ENCODE assay signal across 8 mouse cellular contexts in the genomic region with DNA sequence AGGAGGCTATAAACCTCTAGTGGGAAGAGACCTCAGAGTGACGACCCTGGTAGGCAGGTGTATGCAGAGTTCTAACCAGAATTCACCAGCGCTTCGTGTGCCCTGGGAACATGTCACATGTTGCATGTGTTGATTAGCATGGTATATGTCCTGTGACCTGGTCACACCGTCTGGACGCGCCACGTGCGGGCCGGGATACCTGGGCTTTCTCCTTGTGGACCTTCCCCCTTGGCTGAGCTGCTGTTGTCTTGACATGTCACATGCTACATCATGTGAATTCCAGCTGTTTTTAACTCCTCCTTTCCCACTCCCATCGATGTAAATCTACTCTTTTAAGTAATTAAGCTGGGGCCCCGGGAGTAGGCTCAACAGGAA. TPM values are rescaled to one million over a fixed set of nuclear protein-coding genes. Genes with fewer than 3 reads are reported as not detected.
A peak's percentile ranks its signal among the peaks of the same experiment; 100 is the strongest.
DNase-seq lines count a peak whose midpoint lies in the region; ATAC-seq and TF ChIP-seq lines count a peak whose summit lies in the region.

No protein-coding gene starts in this region.

- no peak; the same call in 1 of the 2 replicates for ATAC-seq in hindbrain, embryonic 16.5 days
- peak; percentile 4; the same call in 1 of the 2 replicates for ATAC-seq in liver, postnatal 0 days
- no peak for ATAC-seq in CD4-positive, CD25-positive, alpha-beta regulatory T cell, adult 4 months

- TF ChIP-seq CTCF in liver, postnatal 0 days (IDR thresholded peaks at IDR 0.05; ENCODE audit: low read depth), result no peak

- no peaks in the 10 kb centered on the region for H3K36me3 ChIP-seq in hindbrain, embryonic 16.5 days (ENCODE audit: control insufficient read depth, insufficient read depth, low read length)
- no peaks in the 10 kb centered on the region for H3K36me3 ChIP-seq in liver, postnatal 0 days (replicated peaks; ENCODE audit: insufficient read depth, low read length)

- 20% methylated on average over 11 of the region's 11 CpGs for WGBS in hindbrain, embryonic 16.5 days
- WGBS in liver, postnatal 0 days (ENCODE audit: insufficient replicate concordance), result 17% methylated on average over 11 of the region's 11 CpGs

- no peaks in the 10 kb centered on the region for H3K9me3 ChIP-seq in hindbrain, embryonic 16.5 days (ENCODE audit: control insufficient read depth, low read length)
- no peaks in the 10 kb centered on the region for H3K9me3 ChIP-seq in liver, postnatal 0 days (ENCODE audit: low read length)

- H3K4me3 ChIP-seq in hindbrain, embryonic 16.5 days (ENCODE audit: low read length), result peak overlapping the region; percentile 54
- peak overlapping the region; percentile 48 for H3K4me3 ChIP-seq in liver, postnatal 0 days (ENCODE audit: low read depth, low read length)

- H3K27ac ChIP-seq in hindbrain, embryonic 16.5 days (ENCODE audit: low read depth, low read length), result no peak overlapping the region
- H3K27ac ChIP-seq in liver, postnatal 0 days (ENCODE audit: low read depth), result no peak overlapping the region

- peak overlapping the region; percentile 65 for H3K9ac ChIP-seq in hindbrain, embryonic 16.5 days (ENCODE audit: low read depth, low read length)
- H3K9ac ChIP-seq in liver, postnatal 0 days (replicated peaks), result no peak overlapping the region

- peak overlapping the region; percentile 99 for H3K4me2 ChIP-seq in hindbrain, embryonic 16.5 days (ENCODE audit: low read length)
- peak overlapping the region; percentile 86 for H3K4me2 ChIP-seq in liver, postnatal 0 days (ENCODE audit: low read depth, low read length)

- peaks cover 9% of the 10 kb centered on the region for H3K4me1 ChIP-seq in hindbrain, embryonic 16.5 days (ENCODE audit: control insufficient read depth, insufficient read depth, low read depth, low read length)
- H3K4me1 ChIP-seq in liver, postnatal 0 days (ENCODE audit: insufficient read depth), result peaks cover 32% of the 10 kb centered on the region

- H3K27me3 ChIP-seq in hindbrain, embryonic 16.5 days (replicated peaks; ENCODE audit: control insufficient read depth, insufficient read depth, low read length), result 0 out of 2 replicates have a peak, but pooled peaks cover 10% of the 10 kb centered on the region
- peaks cover 20% of the 10 kb centered on the region for H3K27me3 ChIP-seq in liver, postnatal 0 days (ENCODE audit: insufficient read depth, low read length)

- peak; percentile 9 for DNase-seq in embryo, embryonic 10.5 days (ENCODE audit: low spot score)
- no peak for DNase-seq in embryo, embryonic 10 days (ENCODE audit: low spot score)
- DNase-seq in R1 (ENCODE audit: low read depth, low spot score), result peak; percentile 70
- DNase-seq in liver, postnatal 0 days, result no peak
- no peak for DNase-seq in adrenal gland, postnatal 10 days
- DNase-seq in frontal cortex, postnatal 10 days (ENCODE audit: low spot score in 2 of 2), result no peak

- no peak for TF ChIP-seq EP300 in liver, postnatal 0 days (IDR thresholded peaks at IDR 0.05; ENCODE audit: low read depth)

RNA-seq across cellular contexts. Expression of gene Aqp3, which starts 0.6 kb away (rescaled TPM):
- polyA plus RNA-seq in hindbrain, embryonic 16.5 days (2015; fragmentation: Nextera tagmentation; extraction: Ambion mirVana), result 0.16 TPM in 1 of 2 replicates, not detected in the other
- 7.3 and 10.7 TPM in 2 replicates for polyA plus RNA-seq in liver, postnatal 0 days (2015; fragmentation: Nextera tagmentation; extraction: Ambion mirVana)
- under 1 TPM; 0.63 to 0.76 TPM for total RNA-seq in adrenal gland, postnatal 10 days (2021)
- polyA plus RNA-seq in CD4-positive, CD25-positive, alpha-beta regulatory T cell, adult 4 months (2017; shearing (Covaris generic)), result 10 to 100 TPM in 1 of 2 experiments, 1 to 10 TPM in 1; 8.3 to 13.9 TPM

RNA-seq across cellular contexts. Expression of gene Nol6, which starts 25.7 kb away (rescaled TPM):
- polyA plus RNA-seq in hindbrain, embryonic 16.5 days (2015; fragmentation: Nextera tagmentation; extraction: Ambion mirVana), result 37.1 and 47.9 TPM in 2 replicates
- polyA plus RNA-seq in liver, postnatal 0 days (2015; fragmentation: Nextera tagmentation; extraction: Ambion mirVana), result 4.3 and 4.7 TPM in 2 replicates
- total RNA-seq in adrenal gland, postnatal 10 days (2021), result 10 to 100 TPM; 35.7 to 41.3 TPM
- polyA plus RNA-seq in CD4-positive, CD25-positive, alpha-beta regulatory T cell, adult 4 months (2017; shearing (Covaris generic)), result 10 to 100 TPM; 14.6 to 29.2 TPM

RNA-seq across cellular contexts. Expression of gene Ube2r2, which starts 37.0 kb away (rescaled TPM):
- polyA plus RNA-seq in hindbrain, embryonic 16.5 days (2015; fragmentation: Nextera tagmentation; extraction: Ambion mirVana), result 42.7 and 54.3 TPM in 2 replicates
- polyA plus RNA-seq in liver, postnatal 0 days (2015; fragmentation: Nextera tagmentation; extraction: Ambion mirVana), result 39.4 and 43.9 TPM in 2 replicates
- 100 to 1,000 TPM; 105 to 107 TPM for total RNA-seq in adrenal gland, postnatal 10 days (2021)
- polyA plus RNA-seq in CD4-positive, CD25-positive, alpha-beta regulatory T cell, adult 4 months (2017; shearing (Covaris generic)), result 10 to 100 TPM; 29.8 to 33.1 TPM

RNA-seq across cellular contexts. Expression of gene Aqp7, which starts 50.6 kb away (rescaled TPM):
- 0.07 TPM in 1 of 2 replicates, not detected in the other for polyA plus RNA-seq in hindbrain, embryonic 16.5 days (2015; fragmentation: Nextera tagmentation; extraction: Ambion mirVana)
- 2.1 and 2.3 TPM in 2 replicates for polyA plus RNA-seq in liver, postnatal 0 days (2015; fragmentation: Nextera tagmentation; extraction: Ambion mirVana)
- total RNA-seq in adrenal gland, postnatal 10 days (2021), result 10 to 100 TPM; 71.9 to 79.4 TPM
- polyA plus RNA-seq in CD4-positive, CD25-positive, alpha-beta regulatory T cell, adult 4 months (2017; shearing (Covaris generic)), result not detected

Comparison
In these comparisons a context has a peak if more than half of its experiments do, and no peak if none do; other contexts are left out.
1. DNase-seq: peak in embryo, embryonic 10.5 days (single experiment) and R1 (single experiment); none in embryo, embryonic 10 days (single experiment), liver, postnatal 0 days (single experiment), adrenal gland, postnatal 10 days (single experiment) and frontal cortex, postnatal 10 days (0 of 2).